Mouse (Mus musculus): ENCODE measurements around the gene Bcl7b. TPM values are rescaled to one million over a fixed set of nuclear protein-coding genes. Genes with fewer than 3 reads are reported as not detected.
"Not testable (repeated sequence)": the region's sequence is repeated elsewhere in the genome, so short reads cannot be mapped to it uniquely, and the experiment has no call there.

Gene Bcl7b
- total and polyA plus RNA-seq, 2 experiments from 2014 or later = 33.2 to 39.7 TPM

DNA sequence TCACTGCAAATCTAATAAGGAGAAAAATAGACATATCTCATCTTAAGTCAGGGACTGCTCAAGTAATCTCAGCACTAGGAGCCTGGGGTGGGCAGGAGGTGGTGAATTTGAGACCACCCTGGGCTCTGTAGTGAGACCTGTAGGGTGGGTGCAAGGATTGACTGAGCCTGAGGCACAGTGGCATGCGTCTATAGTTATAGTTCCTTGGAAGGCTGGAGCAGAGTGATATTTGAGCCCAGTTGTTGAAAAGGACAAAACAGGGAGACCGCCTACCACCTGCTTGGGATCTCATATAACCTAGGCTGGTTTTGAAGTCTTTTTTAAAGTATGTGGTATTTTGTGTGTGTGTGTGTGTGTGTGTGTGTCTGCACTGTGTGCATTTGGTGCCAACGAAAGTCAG is 56.1 kb downstream of the Bcl7b start:
- no peak for TF ChIP-seq CTCF (IDR thresholded peaks at IDR 0.05)
- H3K4me1 ChIP-seq (ENCODE audit: insufficient read depth, low read length) = no peaks in the 10 kb centered on the region
- ATAC-seq (ENCODE audit: low FRiP score) = no peak
- no peaks in the 10 kb centered on the region for H3K9me3 ChIP-seq (ENCODE audit: low read length)
- peaks cover 48% of the 10 kb centered on the region for H3K36me3 ChIP-seq (ENCODE audit: insufficient read depth, low read length)
- WGBS = 94% methylated on average over 3 of the region's 3 CpGs
- H3K4me3 ChIP-seq (ENCODE audit: low read depth, low read length) = no peak overlapping the region
- DNase-seq (ENCODE audit: low spot score) = no peak
- H3K9ac ChIP-seq (replicated peaks; ENCODE audit: low read length, poor library complexity, severe bottlenecking) = no peak overlapping the region
- H3K27me3 ChIP-seq (ENCODE audit: insufficient read depth, low read length) = no peaks in the 10 kb centered on the region
- H3K4me2 ChIP-seq (ENCODE audit: low read depth, low read length, poor library complexity, severe bottlenecking) = no peak overlapping the region
- H3K27ac ChIP-seq (ENCODE audit: low read depth, low read length) = no peak overlapping the region

DNA sequence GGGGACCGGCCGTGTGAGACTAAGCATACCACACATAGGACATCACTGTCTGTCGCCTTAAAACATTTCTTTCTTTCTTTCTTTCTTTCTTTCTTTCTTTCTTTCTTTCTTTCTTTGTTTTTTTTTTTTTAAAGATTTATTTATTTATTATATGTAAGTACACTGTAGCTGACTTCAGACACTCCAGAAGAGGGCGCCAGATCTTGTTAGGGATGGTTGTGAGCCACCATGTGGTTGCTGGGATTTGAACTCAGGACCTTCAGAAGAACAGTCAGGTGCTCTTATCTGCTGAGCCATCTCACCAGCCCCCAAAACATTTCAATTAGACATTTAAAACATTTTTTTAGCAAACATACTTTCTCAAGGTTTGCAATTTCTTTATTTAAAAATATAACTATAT is 57.8 kb downstream of the Bcl7b start:
- H3K4me3 ChIP-seq (ENCODE audit: low read depth, low read length); ATAC-seq (ENCODE audit: low FRiP score); H3K27ac ChIP-seq (ENCODE audit: low read depth, low read length); H3K9me3 ChIP-seq (ENCODE audit: low read length); H3K9ac ChIP-seq (replicated peaks; ENCODE audit: low read length, poor library complexity, severe bottlenecking); DNase-seq (ENCODE audit: low spot score); H3K4me2 ChIP-seq (ENCODE audit: low read depth, low read length, poor library complexity, severe bottlenecking); H3K27me3 ChIP-seq (ENCODE audit: insufficient read depth, low read length); H3K4me1 ChIP-seq (ENCODE audit: insufficient read depth, low read length): not testable (repeated sequence)
- peaks cover 55% of the 10 kb centered on the region for H3K36me3 ChIP-seq (ENCODE audit: insufficient read depth, low read length)
- 91% methylated on average over 4 of the region's 4 CpGs for WGBS

DNA sequence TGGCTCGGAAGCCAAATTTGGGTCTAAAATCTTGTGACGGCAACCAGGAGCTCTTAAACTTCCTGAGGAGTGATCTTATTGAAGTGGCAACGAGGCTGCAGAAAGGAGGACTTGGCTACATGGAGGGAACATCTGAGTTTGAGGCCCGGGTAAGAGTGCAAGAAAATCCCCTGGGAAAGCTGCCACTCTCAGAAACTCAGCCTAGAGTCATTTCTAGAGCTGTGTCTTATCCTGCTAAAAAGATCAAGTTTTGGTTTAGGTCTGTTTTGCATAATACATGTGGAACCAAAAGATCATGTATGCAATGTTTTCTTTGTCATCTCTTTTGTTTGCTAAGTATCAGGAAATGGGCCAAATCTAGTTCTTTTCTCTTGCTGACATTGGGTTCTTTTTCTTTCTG is 62.1 kb downstream of the Bcl7b start:
- Histone ChIP-seq H3K36me3 (ENCODE audit: insufficient read depth, low read length) (peaks cover 67% of the 10 kb centered on the region), H3K27ac (ENCODE audit: low read depth, low read length) (no peak overlapping the region), H3K4me2 (ENCODE audit: low read depth, low read length, poor library complexity, severe bottlenecking) (no peak overlapping the region), H3K4me3 (ENCODE audit: low read depth, low read length) (no peak overlapping the region), H3K9me3 (ENCODE audit: low read length) (no peaks in the 10 kb centered on the region), H3K27me3 (ENCODE audit: insufficient read depth, low read length) (no peaks in the 10 kb centered on the region), H3K9ac (replicated peaks; ENCODE audit: low read length, poor library complexity, severe bottlenecking) (no peak overlapping the region), H3K4me1 (ENCODE audit: insufficient read depth, low read length) (no peaks in the 10 kb centered on the region)
- WGBS = 91% methylated on average over 4 of the region's 4 CpGs
- DNase-seq (ENCODE audit: low spot score) (no peak), ATAC-seq (ENCODE audit: low FRiP score) (no peak)
- TF ChIP-seq CTCF (IDR thresholded peaks at IDR 0.05) = no peak

Small RNA genes within 50 kb of the gene (microRNA-seq; reads per million reads assigned to microRNA genes)
- not detected for gene Gm25315 (ENCODE audit: borderline number of aligned reads)

Other genes starting within 250 kb of the Bcl7b start
- 4.7 and 5.0 TPM in 2 replicates for gene Mettl27, start 235.9 kb upstream of the Bcl7b start, total RNA-seq (2014; rRNA removed)
- gene Mettl27, start 235.9 kb upstream of the Bcl7b start, polyA plus RNA-seq (2015; fragmentation: Nextera tagmentation; extraction: Ambion mirVana) = 7.2 and 7.5 TPM in 2 replicates
- gene Cldn4, start 221.3 kb upstream of the Bcl7b start, total RNA-seq (2014; rRNA removed) = 0.77 TPM in 1 of 2 replicates, not detected in the other
- not detected in 2 replicates for gene Cldn4, start 221.3 kb upstream of the Bcl7b start, polyA plus RNA-seq (2015; fragmentation: Nextera tagmentation; extraction: Ambion mirVana)
- 2.2 and 3.1 TPM in 2 replicates for gene Cldn3, start 182.1 kb upstream of the Bcl7b start, total RNA-seq (2014; rRNA removed)
- gene Cldn3, start 182.1 kb upstream of the Bcl7b start, polyA plus RNA-seq (2015; fragmentation: Nextera tagmentation; extraction: Ambion mirVana) = 3.0 and 3.3 TPM in 2 replicates
- gene Abhd11, start 159.1 kb upstream of the Bcl7b start, total RNA-seq (2014; rRNA removed) = 56.8 and 64.4 TPM in 2 replicates
- 85.3 and 85.6 TPM in 2 replicates for gene Abhd11, start 159.1 kb upstream of the Bcl7b start, polyA plus RNA-seq (2015; fragmentation: Nextera tagmentation; extraction: Ambion mirVana)
- gene Stx1a, start 144.8 kb upstream of the Bcl7b start, total RNA-seq (2014; rRNA removed) = 165 and 175 TPM in 2 replicates
- gene Stx1a, start 144.8 kb upstream of the Bcl7b start, polyA plus RNA-seq (2015; fragmentation: Nextera tagmentation; extraction: Ambion mirVana) = 190 and 202 TPM in 2 replicates
- gene Dnajc30, start 104.1 kb upstream of the Bcl7b start, total RNA-seq (2014; rRNA removed) = 13.5 and 21.4 TPM in 2 replicates
- 52.5 and 52.8 TPM in 2 replicates for gene Dnajc30, start 104.1 kb upstream of the Bcl7b start, polyA plus RNA-seq (2015; fragmentation: Nextera tagmentation; extraction: Ambion mirVana)
- 48.3 and 49.9 TPM in 2 replicates for gene Bud23, start 103.3 kb upstream of the Bcl7b start, total RNA-seq (2014; rRNA removed)
- gene Bud23, start 103.3 kb upstream of the Bcl7b start, polyA plus RNA-seq (2015; fragmentation: Nextera tagmentation; extraction: Ambion mirVana) = 63.6 and 65.5 TPM in 2 replicates
- 95.4 and 107 TPM in 2 replicates for gene Vps37d, start 90.0 kb upstream of the Bcl7b start, total RNA-seq (2014; rRNA removed)
- 31.2 and 32.0 TPM in 2 replicates for gene Vps37d, start 90.0 kb upstream of the Bcl7b start, polyA plus RNA-seq (2015; fragmentation: Nextera tagmentation; extraction: Ambion mirVana)
- 0.38 and 1.2 TPM in 2 replicates for gene Mlxipl, start 78.4 kb upstream of the Bcl7b start, total RNA-seq (2014; rRNA removed)
- 0.79 and 1.2 TPM in 2 replicates for gene Mlxipl, start 78.4 kb upstream of the Bcl7b start, polyA plus RNA-seq (2015; fragmentation: Nextera tagmentation; extraction: Ambion mirVana)
- 28.6 and 62.9 TPM in 2 replicates for gene Tbl2, start 18.6 kb upstream of the Bcl7b start, total RNA-seq (2014; rRNA removed)
- gene Tbl2, start 18.6 kb upstream of the Bcl7b start, polyA plus RNA-seq (2015; fragmentation: Nextera tagmentation; extraction: Ambion mirVana) = 8.9 and 10.0 TPM in 2 replicates
- 33.4 and 41.3 TPM in 2 replicates for gene Baz1b, start 19.0 kb downstream of the Bcl7b start, total RNA-seq (2014; rRNA removed)
- 10.9 and 12.5 TPM in 2 replicates for gene Baz1b, start 19.0 kb downstream of the Bcl7b start, polyA plus RNA-seq (2015; fragmentation: Nextera tagmentation; extraction: Ambion mirVana)
- 25.9 and 38.7 TPM in 2 replicates for gene Fzd9, start 82.9 kb downstream of the Bcl7b start, total RNA-seq (2014; rRNA removed)
- 14.6 and 14.9 TPM in 2 replicates for gene Fzd9, start 82.9 kb downstream of the Bcl7b start, polyA plus RNA-seq (2015; fragmentation: Nextera tagmentation; extraction: Ambion mirVana)
- gene Fkbp6, start 181.8 kb downstream of the Bcl7b start, total RNA-seq (2014; rRNA removed) = 0.33 and 0.49 TPM in 2 replicates
- 0.12 and 0.36 TPM in 2 replicates for gene Fkbp6, start 181.8 kb downstream of the Bcl7b start, polyA plus RNA-seq (2015; fragmentation: Nextera tagmentation; extraction: Ambion mirVana)
- gene Trim50, start 185.0 kb downstream of the Bcl7b start, total RNA-seq (2014; rRNA removed) = not detected in 2 replicates
- gene Trim50, start 185.0 kb downstream of the Bcl7b start, polyA plus RNA-seq (2015; fragmentation: Nextera tagmentation; extraction: Ambion mirVana) = not detected in 2 replicates
- 24.5 and 24.8 TPM in 2 replicates for gene Nsun5, start 201.7 kb downstream of the Bcl7b start, total RNA-seq (2014; rRNA removed)
- gene Nsun5, start 201.7 kb downstream of the Bcl7b start, polyA plus RNA-seq (2015; fragmentation: Nextera tagmentation; extraction: Ambion mirVana) = 16.8 and 19.0 TPM in 2 replicates
- 12.4 and 12.8 TPM in 2 replicates for gene Pom121, start 226.3 kb downstream of the Bcl7b start, total RNA-seq (2014; rRNA removed)
- 6.7 and 8.5 TPM in 2 replicates for gene Pom121, start 226.3 kb downstream of the Bcl7b start, polyA plus RNA-seq (2015; fragmentation: Nextera tagmentation; extraction: Ambion mirVana)